Mouse (Mus musculus) gastrocnemius, adult 2 months (tissue): Measurements from ENCODE around the gene Shank3. TPM values are rescaled to one million over a fixed set of nuclear protein-coding genes. Genes with fewer than 3 reads are reported as not detected.

Experiments
- DNase-seq: peaks from one replicate; pipeline ENCODE4 v3.0.0; 2022
- H3K27ac ChIP-seq: fragments of 200-600 bp; 2 replicates; pipeline ENCODE4 v1.8.1; 2022; ENCODE audit warnings: mild to moderate bottlenecking
- H3K4me3 ChIP-seq: fragments of 200-600 bp; 2 replicates; pipeline ENCODE4 v1.8.1; 2022; ENCODE audit warnings: mild to moderate bottlenecking, moderate library complexity
- CTCF ChIP-seq: fragments of 200-600 bp; IDR thresholded peaks from 2 replicates; pipeline ENCODE4 v1.8.1; 2022; ENCODE audit warnings: antibody characterized with exemption, mild to moderate bottlenecking, moderate library complexity
- intact Hi-C: fragments of 180-260 bp; cut with DNase I; formaldehyde crosslinking; loops from one replicate; pipeline ENCODE4 v1.15.1; 2025
- total RNA-seq, 2 experiments: library from RNA; stranded (reverse); gene quantifications; 2 replicates each; pipeline ENCODE4 v1.2.3; 2021

The Shank3 gene
- total RNA-seq, 2 experiments from 2014 or later, result 12.2 to 20.4 TPM

DNA sequence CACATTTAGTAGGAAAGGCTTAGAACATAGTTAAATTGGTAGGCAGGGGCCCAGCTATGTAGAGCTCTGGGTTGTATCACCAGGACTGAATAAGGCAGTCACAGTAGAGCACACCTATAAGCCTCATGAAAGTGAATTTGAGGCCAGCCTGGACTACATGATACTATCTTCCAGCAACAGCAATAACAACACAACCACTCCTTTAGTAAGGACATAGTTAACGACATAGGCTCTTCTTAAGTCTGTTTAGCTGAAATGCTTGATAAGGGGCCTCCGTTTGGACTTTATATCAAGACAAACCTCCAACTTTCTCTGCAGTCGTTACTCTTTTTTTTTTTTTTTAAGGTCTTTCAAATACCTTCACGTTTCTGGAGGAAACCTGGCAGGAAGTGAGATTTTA is 13.3 kb downstream of the Shank3 start:
- H3K27ac ChIP-seq, result no peak overlapping the region
- intact Hi-C loops, result no loop called here
- no peak overlapping the region for H3K4me3 ChIP-seq
- no peak for DNase-seq
- TF ChIP-seq CTCF, result no peak

DNA sequence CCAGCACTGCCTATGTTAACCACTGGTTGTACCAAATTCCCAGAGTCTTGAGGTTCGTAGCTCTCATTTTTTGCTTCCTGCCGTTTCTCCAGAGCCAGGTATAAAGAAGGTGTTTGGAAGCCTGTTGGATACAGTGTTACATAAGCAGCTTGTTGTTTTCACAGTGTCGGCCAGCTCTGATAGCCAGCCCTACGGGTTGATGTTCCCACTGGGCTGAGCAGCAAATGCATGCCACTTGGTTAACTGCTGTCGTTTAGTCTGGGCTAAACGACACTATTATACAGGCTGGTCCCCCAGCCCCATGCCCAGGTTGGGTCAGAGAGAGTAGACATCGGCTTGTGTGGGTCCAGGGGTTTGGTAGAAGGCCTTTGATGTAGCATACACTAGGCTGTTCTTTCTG is 22.5 kb downstream of the Shank3 start:
- intact Hi-C loops, result no loop called here
- H3K4me3 ChIP-seq, result no peak overlapping the region
- H3K27ac ChIP-seq, result no peak overlapping the region
- DNase-seq, result no peak
- TF ChIP-seq CTCF, result no peak

DNA sequence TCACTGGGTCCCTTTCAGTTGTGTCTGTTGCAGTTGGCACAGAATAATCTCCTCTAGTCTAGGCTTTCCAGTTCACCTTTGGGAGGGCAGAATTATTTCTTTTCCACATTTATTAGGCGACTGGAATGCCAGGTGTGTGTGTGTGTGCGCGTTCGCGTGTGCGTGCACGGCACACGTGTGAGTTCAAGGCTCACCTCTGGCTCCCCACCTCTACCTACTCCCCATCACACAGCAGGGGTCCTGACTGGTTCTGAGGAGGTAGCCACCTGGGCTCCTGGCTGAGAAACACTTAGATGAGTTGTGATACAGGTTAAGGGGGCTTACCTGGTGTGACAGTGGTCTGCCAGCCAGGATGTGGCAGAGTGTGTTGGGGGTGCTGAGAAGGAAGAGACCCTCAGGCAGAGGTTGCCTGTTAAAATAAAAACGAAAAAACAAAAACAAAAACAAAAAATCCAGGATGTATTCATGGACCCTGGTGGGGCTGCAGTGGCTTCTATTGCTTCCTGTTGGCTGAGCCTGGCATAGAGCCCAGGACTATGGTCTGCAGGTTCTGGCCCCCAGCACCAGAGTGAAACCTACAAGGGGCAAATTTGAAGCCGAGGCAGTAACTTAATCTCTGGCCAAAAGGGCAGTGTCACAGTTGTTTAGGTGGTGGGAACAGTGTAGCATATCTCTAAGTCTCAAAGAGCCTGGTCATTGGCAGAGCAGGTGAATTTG is 23.3 kb downstream of the Shank3 start:
- no peak overlapping the region for H3K27ac ChIP-seq
- H3K4me3 ChIP-seq, result peak overlapping the region; percentile 68; the same call in 1 of the 2 replicates
- TF ChIP-seq CTCF, result no peak
- DNase-seq, result no peak
- intact Hi-C loops, result no loop called here

DNA sequence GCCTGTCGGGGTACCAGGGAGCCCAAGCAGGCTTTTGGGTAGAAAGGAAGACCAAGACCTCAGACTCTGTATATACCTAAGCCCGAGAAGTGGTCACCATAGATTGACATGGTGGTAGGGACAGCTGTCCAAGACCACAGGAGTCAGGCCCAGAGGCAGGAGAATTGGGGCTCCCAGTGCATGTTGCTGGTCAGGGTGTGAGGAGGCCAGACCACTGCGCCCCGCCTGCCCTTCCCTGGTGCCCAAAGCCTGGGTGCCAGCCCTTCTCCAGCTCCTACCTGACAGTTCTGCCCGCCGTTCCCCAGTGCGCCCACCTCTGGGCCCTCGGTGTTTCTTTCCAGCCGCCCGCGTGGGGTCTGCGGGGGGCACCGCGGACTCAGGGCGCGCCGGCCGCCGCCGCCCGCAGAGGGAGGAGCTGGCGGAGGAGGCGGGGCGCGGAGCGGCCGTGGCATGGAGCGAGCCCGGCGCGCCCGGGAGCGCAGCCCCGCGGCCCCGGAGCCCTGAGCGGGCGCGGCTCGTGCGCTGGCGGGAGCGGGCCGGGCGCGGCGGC is 23.9 kb downstream of the Shank3 start:
- Histone ChIP-seq H3K4me3 (peak overlapping the region; percentile 68), H3K27ac (no peak overlapping the region)
- intact Hi-C loops, result no loop called here
- DNase-seq, result peak; percentile 52
- TF ChIP-seq CTCF, result no peak

DNA sequence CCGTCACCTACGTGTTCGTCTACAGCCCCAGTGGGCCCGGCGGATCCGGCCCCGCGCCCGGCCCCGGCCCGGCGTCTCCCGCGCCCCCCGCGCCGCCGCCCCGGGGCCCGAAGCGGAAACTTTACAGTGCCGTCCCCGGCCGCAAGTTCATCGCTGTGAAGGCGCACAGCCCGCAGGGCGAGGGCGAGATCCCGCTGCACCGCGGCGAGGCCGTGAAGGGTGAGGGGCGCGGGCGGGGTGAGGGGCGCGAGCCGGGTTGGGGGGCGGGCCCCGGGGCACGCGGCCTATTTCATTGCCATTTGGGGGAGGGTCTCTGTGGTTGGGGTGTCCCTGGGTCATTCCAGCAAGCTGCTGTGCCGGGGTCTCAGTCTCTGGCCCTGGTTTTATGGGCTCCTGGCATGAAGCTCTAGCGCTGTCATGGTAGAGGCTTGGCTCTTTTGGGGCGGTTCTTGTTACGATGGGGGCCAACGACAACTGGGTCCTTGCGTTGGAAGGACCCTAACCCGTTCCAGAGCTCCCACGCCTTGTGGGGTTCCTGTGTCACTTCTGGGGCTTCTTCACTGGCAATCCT is 24.7 kb downstream of the Shank3 start:
- no peak for DNase-seq
- peak overlapping the region; percentile 68 for H3K4me3 ChIP-seq
- intact Hi-C loops, result no loop called here

DNA sequence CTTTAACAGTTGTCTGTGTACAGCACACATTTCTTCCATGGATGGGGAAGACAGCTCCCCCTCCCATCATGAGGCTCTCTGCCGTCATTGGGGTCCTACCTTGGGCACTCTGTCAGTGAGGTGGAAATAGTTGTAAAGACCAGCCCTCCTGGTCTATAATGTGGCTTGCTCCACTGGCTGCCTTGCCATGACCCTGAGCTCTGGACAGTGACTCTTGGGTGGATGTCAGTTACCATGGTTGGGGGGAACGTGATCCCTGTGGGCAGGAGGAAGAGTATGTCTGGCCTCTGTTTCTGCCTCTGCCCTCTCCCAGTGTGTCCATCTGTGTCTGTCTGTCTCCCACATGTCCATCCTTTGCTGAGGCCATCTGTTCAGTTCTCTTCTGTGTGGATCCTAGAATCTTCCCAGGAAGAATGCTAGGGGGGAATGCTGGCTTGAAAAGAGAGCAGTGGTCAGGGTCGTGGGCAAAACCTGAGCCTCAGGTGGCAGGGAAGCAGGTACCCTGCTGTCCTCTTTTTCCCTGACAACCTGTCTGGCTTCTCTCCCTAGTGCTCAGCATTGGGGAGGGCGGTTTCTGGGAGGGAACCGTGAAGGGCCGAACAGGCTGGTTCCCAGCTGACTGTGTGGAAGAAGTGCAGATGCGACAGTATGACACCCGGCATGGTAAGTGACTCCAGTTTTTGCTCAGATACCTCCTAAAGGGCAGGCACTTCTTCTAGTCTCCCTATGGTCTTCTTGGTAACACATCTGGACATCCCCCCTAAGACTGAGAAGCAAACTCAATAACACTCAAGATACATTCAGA is 25.4 kb downstream of the Shank3 start:
- no peak for TF ChIP-seq CTCF
- H3K4me3 ChIP-seq, result peak overlapping the region; percentile 68
- no peak overlapping the region for H3K27ac ChIP-seq
- intact Hi-C loops, result no loop called here
- DNase-seq, result no peak

More for the DNA sequence above, 24.7 kb downstream of the Shank3 start:
- no peak for TF ChIP-seq CTCF
- no peak overlapping the region for H3K27ac ChIP-seq

DNA sequence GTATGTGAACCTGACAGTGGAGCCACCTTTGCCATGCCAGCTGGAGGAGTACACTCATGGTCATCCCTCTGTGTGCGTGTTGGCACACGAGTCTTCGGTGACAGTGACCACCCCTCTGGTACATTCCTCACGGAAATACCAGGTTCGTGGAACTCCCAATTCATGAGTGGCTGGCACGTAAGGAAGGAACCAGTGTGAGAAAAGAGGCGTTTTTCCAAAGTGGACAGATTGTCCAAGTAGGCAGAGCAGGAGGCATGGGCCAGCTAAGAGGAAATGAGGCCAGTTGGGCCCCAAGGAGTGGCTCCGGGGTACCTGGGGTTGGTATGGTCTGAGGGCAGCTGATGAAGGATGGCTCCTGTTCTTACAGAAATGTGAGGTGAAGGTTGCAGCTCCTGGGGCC is 26.0 kb downstream of the Shank3 start:
- H3K4me3 ChIP-seq, result no peak overlapping the region
- DNase-seq, result no peak
- H3K27ac ChIP-seq, result no peak overlapping the region
- intact Hi-C loops, result no loop called here
- no peak for TF ChIP-seq CTCF

DNA sequence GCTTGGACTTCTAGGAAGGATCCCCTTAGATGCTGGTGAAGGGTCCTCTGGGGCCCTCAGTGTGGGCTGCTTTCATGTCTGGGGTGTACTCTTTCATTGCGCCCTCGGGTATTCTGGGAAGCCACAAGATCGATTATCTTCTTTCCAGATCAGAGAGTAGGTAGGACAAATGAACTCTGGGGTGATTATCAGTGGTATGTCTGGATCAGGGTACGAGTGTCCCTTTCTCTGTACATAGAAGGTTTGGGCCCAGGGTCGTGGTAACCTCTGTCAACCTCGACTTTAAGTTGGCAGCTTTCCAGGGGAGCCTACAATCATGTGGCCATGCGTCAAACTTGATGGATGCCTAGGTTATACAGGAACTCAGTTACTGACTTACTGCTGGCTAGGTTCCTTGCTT is 26.5 kb downstream of the Shank3 start:
- intact Hi-C loops, result no loop called here
- Histone ChIP-seq H3K4me3 (no peak overlapping the region), H3K27ac (no peak overlapping the region)
- no peak for DNase-seq
- TF ChIP-seq CTCF, result no peak

DNA sequence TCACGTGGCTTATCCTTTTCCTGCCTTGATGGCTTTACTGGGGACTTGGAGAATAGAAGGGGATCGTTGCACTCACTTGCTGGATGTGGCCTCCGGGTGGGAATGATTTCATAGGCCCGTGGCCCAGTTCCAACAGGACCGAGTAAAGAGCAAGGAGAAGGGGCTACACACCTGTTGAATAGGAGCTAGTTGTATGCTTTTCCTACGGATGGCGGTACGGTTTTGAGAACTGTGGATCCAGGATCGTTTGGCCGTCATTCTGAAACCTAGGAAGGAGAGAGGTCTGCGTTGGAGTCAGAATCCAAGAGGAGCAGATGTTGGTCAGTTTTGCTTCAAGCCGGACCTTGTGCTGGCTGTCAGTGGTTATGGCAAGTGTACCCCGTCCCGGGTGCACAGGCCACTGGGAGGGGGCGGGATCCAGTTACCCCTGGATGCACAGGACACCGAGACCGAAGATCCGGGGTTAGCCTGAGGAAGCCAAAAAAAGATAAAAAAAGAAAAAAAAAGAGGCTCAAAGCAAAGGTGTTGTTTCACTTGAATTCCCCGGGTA is 27.4 kb downstream of the Shank3 start:
- DNase-seq, result no peak
- intact Hi-C loops, result no loop called here
- no peak for TF ChIP-seq CTCF
- no peak overlapping the region for H3K27ac ChIP-seq
- H3K4me3 ChIP-seq, result no peak overlapping the region

DNA sequence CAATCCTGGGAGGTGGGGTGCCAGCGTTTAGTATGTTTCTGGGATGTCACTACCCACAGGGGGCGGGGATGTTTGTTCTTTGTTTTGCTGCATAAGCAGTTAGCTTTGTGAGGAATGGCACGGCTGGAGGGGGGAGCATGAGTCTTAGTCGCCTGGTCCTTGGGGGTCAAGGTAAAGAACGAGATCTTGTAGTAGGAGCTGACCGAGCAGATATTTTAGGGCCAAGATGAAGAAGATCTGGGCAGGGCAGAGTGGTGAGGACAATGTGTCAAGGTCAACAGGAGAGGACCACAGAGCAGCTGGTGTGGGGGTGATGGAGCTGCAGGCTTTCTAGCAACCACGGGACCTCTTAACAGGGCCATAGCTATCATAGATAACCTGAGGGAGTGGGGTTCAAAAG is 28.0 kb downstream of the Shank3 start:
- no peak for DNase-seq
- peak overlapping the region; percentile 46; the same call in 1 of the 2 replicates for H3K27ac ChIP-seq
- intact Hi-C loops, result no loop called here
- no peak for TF ChIP-seq CTCF
- H3K4me3 ChIP-seq, result no peak overlapping the region

DNA sequence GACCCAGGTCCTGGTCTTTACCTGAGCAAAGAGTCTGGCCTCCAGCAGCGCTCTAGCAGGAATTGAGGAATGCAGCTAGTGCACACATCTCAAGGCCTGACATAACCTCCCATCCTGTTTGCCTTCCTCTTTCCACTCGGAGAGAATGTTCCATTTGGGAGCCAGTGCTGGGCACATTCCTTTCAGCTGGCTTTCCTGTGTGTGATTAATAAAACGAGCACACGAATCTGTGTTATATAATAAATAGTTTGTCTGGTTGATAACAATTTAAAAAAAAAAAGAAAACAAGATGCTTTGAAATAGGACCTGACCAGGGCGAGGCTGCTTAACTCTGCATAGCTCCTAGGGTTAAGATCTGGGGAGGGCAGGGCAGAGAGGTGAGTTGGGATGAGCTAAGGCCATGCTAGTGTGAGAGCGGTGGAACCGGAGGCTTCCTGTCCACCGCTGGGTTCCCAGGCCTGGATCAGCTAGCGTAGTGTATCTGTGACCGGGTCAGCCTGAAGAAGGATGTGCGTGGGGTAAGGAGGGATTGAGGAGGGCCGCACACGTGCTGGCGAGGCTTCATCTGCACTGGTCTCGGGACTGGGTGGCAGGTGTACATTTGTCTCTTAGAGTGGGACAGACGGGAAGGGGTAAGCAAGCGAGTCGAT is 28.9 kb downstream of the Shank3 start:
- TF ChIP-seq CTCF, result no peak
- intact Hi-C loops, result no loop called here
- H3K4me3 ChIP-seq, result no peak overlapping the region
- DNase-seq, result no peak
- peak overlapping the region; percentile 46; the same call in 1 of the 2 replicates for H3K27ac ChIP-seq

DNA sequence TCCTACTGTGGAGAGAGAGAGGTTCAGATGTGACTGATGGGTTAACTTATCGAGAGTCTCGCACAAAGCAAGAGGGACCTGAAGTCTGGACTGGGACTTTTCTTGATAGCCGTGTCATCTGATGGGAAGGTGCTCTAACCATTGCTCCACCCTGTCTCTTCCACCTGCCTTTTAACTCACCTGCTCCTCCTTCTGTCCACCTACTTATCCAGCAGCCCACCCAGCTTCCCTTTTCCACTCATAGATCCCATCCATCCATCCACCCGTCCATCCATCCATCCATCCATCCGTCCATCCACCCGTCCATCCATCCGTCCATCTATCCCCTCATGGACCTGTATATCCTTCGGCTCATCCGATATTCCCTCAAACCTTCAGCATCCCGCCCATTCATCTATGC is 29.5 kb downstream of the Shank3 start:
- no peak for TF ChIP-seq CTCF
- intact Hi-C loops, result no loop called here
- H3K27ac ChIP-seq, result no peak overlapping the region
- H3K4me3 ChIP-seq, result no peak overlapping the region
- DNase-seq, result no peak
